Mouse (Mus musculus) intestine, postnatal 0 days (tissue): ENCODE results near the gene Slc35e3. TPM values are rescaled to one million over a fixed set of nuclear protein-coding genes. Genes with fewer than 3 reads are reported as not detected.

Experiments used
- ATAC-seq: fragments of 200-750 bp; cut with Nextera tagmentation; 2 replicates; pipeline ENCODE4 v1.8.0; 2017; ENCODE audit warnings: mild to moderate bottlenecking, moderate TSS enrichment, moderate library complexity
- H3K27ac ChIP-seq: fragments of 300-500 bp; sonication (generic); 2 replicates; pipeline ENCODE4 v1.5.1; 2014; ENCODE audit warnings: mild to moderate bottlenecking, low read depth, low read length, moderate library complexity
- H3K27me3 ChIP-seq: fragments of 300-500 bp; sonication (generic); replicated peaks from 2 replicates; pipeline ENCODE4 v1.6.1; 2014; ENCODE audit warnings: low read length, mixed read lengths; ENCODE audit not compliant: control insufficient read depth, insufficient read depth
- H3K36me3 ChIP-seq: fragments of 300-500 bp; sonication (generic); 2 replicates; pipeline ENCODE4 v1.6.1; 2014; ENCODE audit warnings: mild to moderate bottlenecking, moderate library complexity; ENCODE audit not compliant: control insufficient read depth, insufficient read depth
- H3K4me1 ChIP-seq: fragments of 300-500 bp; sonication (generic); replicated peaks from 2 replicates; pipeline ENCODE4 v1.6.1; 2014; ENCODE audit warnings: antibody characterized with exemption, low read length, mixed read lengths; ENCODE audit not compliant: control insufficient read depth, insufficient read depth
- H3K4me2 ChIP-seq: fragments of 300-500 bp; sonication (generic); replicated peaks from 2 replicates; pipeline ENCODE4 v1.6.1; 2014; ENCODE audit warnings: low read depth, mild to moderate bottlenecking, moderate library complexity
- H3K4me3 ChIP-seq: fragments of 300-500 bp; sonication (generic); 2 replicates; pipeline ENCODE4 v1.5.1; 2014; ENCODE audit warnings: low read depth, low read length
- H3K9ac ChIP-seq: fragments of 300-500 bp; sonication (generic); 2 replicates; pipeline ENCODE4 v1.6.1; 2014; ENCODE audit warnings: mild to moderate bottlenecking, low read depth, low read length
- H3K9me3 ChIP-seq: fragments of 300-500 bp; sonication (generic); 2 replicates; pipeline ENCODE4 v1.6.1; 2016; ENCODE audit warnings: mixed run types; ENCODE audit not compliant: control insufficient read depth
- CTCF ChIP-seq: sonication (generic); IDR thresholded peaks from 2 replicates; pipeline ENCODE4 v1.5.1; 2016; ENCODE audit warnings: low read depth, mild to moderate bottlenecking, control low read depth, antibody characterized with exemption, moderate library complexity
- WGBS: fragments of 180-500 bp; shearing (Covaris S2); extraction: QIAGEN DNeasy Blood & Tissue Kit; methylation state at CpG from one replicate; pipeline ENCODE4 v1.1.7; 2014; 5-methylcytosine and 5-hydroxymethylcytosine counted together
- polyA plus RNA-seq: library from polyadenylated mRNA; unstranded; fragments of >200 nt; fragmentation: Nextera tagmentation; extraction: Ambion mirVana; gene quantifications from 2 replicates; pipeline ENCODE4 v1.2.1, GENCODE M21; 2015

The Slc35e3 gene
- polyA plus RNA-seq, 1 experiment from 2014 or later = 13.5 TPM

GRCm38 (mm10) chr10:117690770-117691296, 55.3 kb downstream of the Slc35e3 start:
- H3K4me3 ChIP-seq = no peak overlapping the region
- no peaks in the 10 kb centered on the region for H3K9me3 ChIP-seq
- WGBS = 93% methylated on average over 3 of the region's 3 CpGs
- H3K9ac ChIP-seq = no peak overlapping the region
- H3K4me2 ChIP-seq = no peak overlapping the region
- no peak for TF ChIP-seq CTCF
- H3K4me1 ChIP-seq = no peaks in the 10 kb centered on the region
- no peaks in the 10 kb centered on the region for H3K27me3 ChIP-seq
- H3K27ac ChIP-seq = no peak overlapping the region
- ATAC-seq = no peak
- H3K36me3 ChIP-seq = peaks cover 60% of the 10 kb centered on the region

- Histone ChIP-seq H3K27ac (no peak overlapping the region), H3K9me3 (no peaks in the 10 kb centered on the region), H3K36me3 (peaks cover 52% of the 10 kb centered on the region), H3K4me1 (no peaks in the 10 kb centered on the region), H3K4me2 (no peak overlapping the region), H3K9ac (no peak overlapping the region), H3K4me3 (no peak overlapping the region), H3K27me3 (no peaks in the 10 kb centered on the region)
- no peak for TF ChIP-seq CTCF
- ATAC-seq = no peak
- WGBS = 84% methylated on average over 2 of the region's 2 CpGs
Measured at GRCm38 (mm10) chr10:117690101-117690352, 56.1 kb downstream of the Slc35e3 start.

GRCm38 (mm10) chr10:117689297-117690100, 56.7 kb downstream of the Slc35e3 start:
- no peak overlapping the region for H3K27ac ChIP-seq
- 91% methylated on average over 11 of the region's 11 CpGs for WGBS
- TF ChIP-seq CTCF = no peak
- H3K4me3 ChIP-seq = no peak overlapping the region
- ATAC-seq = no peak
- H3K36me3 ChIP-seq = peaks cover 47% of the 10 kb centered on the region
- no peak overlapping the region for H3K4me2 ChIP-seq
- no peak overlapping the region for H3K9ac ChIP-seq
- H3K4me1 ChIP-seq = no peaks in the 10 kb centered on the region
- H3K9me3 ChIP-seq = no peaks in the 10 kb centered on the region
- no peaks in the 10 kb centered on the region for H3K27me3 ChIP-seq

DNA sequence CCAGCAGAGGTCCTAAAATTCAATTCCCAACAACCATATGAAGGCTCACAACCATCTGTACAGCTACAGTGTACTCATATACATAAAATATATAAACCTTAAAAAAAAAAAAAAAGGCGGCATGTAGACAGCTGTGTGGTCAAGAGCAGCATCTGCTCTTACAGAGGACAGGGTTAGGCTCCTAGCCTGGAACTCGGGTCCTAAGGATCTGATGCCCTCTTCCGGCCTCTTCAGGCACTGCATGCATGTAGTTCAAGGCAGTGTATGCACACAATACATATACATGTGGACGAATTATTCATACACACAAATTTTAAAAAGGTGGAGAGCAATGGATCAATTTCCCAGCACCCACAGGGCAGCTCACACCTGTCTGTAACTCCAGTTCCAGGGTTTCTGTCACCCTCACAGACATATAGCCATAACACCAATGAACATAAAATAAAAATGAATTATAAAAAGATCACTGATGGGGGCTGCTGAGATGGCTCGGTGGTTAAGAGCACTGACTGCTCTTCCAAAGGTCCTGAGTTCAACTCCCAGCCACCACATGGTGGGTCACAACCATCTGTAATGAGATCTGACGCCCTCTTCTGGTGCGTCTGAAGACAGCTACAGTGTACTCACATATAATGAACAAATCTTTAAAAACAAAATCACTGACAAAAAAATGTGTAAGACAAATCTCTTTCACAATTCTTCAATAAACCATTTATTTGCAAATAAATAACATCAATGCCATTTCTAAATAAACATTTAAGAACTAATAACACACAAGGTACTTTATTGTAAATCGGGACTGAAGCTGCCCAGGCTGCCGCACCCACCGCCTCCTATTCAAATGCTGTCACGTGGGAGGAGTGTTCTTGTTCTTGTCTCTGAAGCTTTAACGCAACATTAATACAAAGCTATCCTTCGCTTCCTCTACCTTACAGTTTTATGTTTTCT, 57.7 kb downstream of the Slc35e3 start:
- no peak for ATAC-seq
- Histone ChIP-seq H3K27me3 (no peaks in the 10 kb centered on the region), H3K4me1 (no peaks in the 10 kb centered on the region), H3K4me2 (no peak overlapping the region), H3K27ac (no peak overlapping the region), H3K9ac (no peak overlapping the region), H3K4me3 (no peak overlapping the region), H3K36me3 (peaks cover 49% of the 10 kb centered on the region), H3K9me3 (no peaks in the 10 kb centered on the region)
- WGBS = 80% methylated on average over 13 of the region's 13 CpGs
- TF ChIP-seq CTCF = peak; percentile 62

- peaks cover 47% of the 10 kb centered on the region for H3K36me3 ChIP-seq
- no peak overlapping the region for H3K4me3 ChIP-seq
- H3K9me3 ChIP-seq = no peaks in the 10 kb centered on the region
- H3K4me1 ChIP-seq = no peaks in the 10 kb centered on the region
- H3K9ac ChIP-seq = no peak overlapping the region
- H3K27me3 ChIP-seq = no peaks in the 10 kb centered on the region
- no peak overlapping the region for H3K27ac ChIP-seq
- no peak for ATAC-seq
- TF ChIP-seq CTCF = no peak
- WGBS = 88% methylated on average over 7 of the region's 7 CpGs
- no peak overlapping the region for H3K4me2 ChIP-seq
Measured at GRCm38 (mm10) chr10:117687577-117687976, 58.6 kb downstream of the Slc35e3 start.

- H3K9me3 ChIP-seq = no peaks in the 10 kb centered on the region
- 78% methylated on average over 3 of the region's 3 CpGs for WGBS
- no peak overlapping the region for H3K4me3 ChIP-seq
- H3K27ac ChIP-seq = no peak overlapping the region
- TF ChIP-seq CTCF = no peak
- ATAC-seq = no peak
- no peak overlapping the region for H3K4me2 ChIP-seq
- no peaks in the 10 kb centered on the region for H3K4me1 ChIP-seq
- H3K36me3 ChIP-seq = peaks cover 41% of the 10 kb centered on the region
- no peaks in the 10 kb centered on the region for H3K27me3 ChIP-seq
- no peak overlapping the region for H3K9ac ChIP-seq
Measured at GRCm38 (mm10) chr10:117687018-117687417, 59.1 kb downstream of the Slc35e3 start.
